Mouse (Mus musculus) liver, embryonic 15.5 days (tissue): ENCODE measurements around the gene Nectin2. TPM values are rescaled to one million over a fixed set of nuclear protein-coding genes. Genes with fewer than 3 reads are reported as not detected.
A peak's percentile ranks its signal among the peaks of the same experiment; 100 is the strongest.

Experiments
- ATAC-seq: fragments of 200-750 bp; cut with Nextera tagmentation; 2 replicates; pipeline ENCODE4 v1.8.0; 2017; ENCODE audit warnings: moderate number of reproducible peaks, mild to moderate bottlenecking, moderate library complexity; ENCODE audit not compliant: insufficient read depth
- H3K27ac ChIP-seq: fragments of 300-500 bp; sonication (generic); replicated peaks from 2 replicates; pipeline ENCODE4 v1.5.1; 2015; ENCODE audit warnings: mild to moderate bottlenecking, inconsistent platforms
- H3K27me3 ChIP-seq: fragments of 300-500 bp; sonication (generic); 2 replicates; pipeline ENCODE4 v1.6.1; 2015; ENCODE audit warnings: mild to moderate bottlenecking, inconsistent platforms
- H3K36me3 ChIP-seq: fragments of 300-500 bp; sonication (generic); replicated peaks from 2 replicates; pipeline ENCODE4 v1.6.1; 2015; ENCODE audit warnings: moderate library complexity, mild to moderate bottlenecking, inconsistent platforms
- H3K4me1 ChIP-seq: fragments of 300-500 bp; sonication (generic); replicated peaks from 2 replicates; pipeline ENCODE4 v1.6.1; 2015; ENCODE audit warnings: inconsistent platforms
- H3K4me2 ChIP-seq: fragments of 300-500 bp; sonication (generic); 2 replicates; pipeline ENCODE4 v1.6.1; 2015; ENCODE audit warnings: moderate library complexity, mild to moderate bottlenecking, inconsistent platforms
- H3K4me3 ChIP-seq: fragments of 300-500 bp; sonication (generic); replicated peaks from 2 replicates; pipeline ENCODE4 v1.5.1; 2015; ENCODE audit warnings: mild to moderate bottlenecking, inconsistent platforms
- H3K9ac ChIP-seq: fragments of 300-500 bp; sonication (generic); 2 replicates; pipeline ENCODE4 v1.6.1; 2015; ENCODE audit warnings: moderate library complexity, mild to moderate bottlenecking, inconsistent platforms
- H3K9me3 ChIP-seq: fragments of 300-500 bp; sonication (generic); replicated peaks from 2 replicates; pipeline ENCODE4 v1.6.1; 2016; ENCODE audit warnings: inconsistent platforms
- WGBS: fragments of 180-500 bp; shearing (Covaris S2); methylation state at CpG from one replicate; pipeline ENCODE4 v1.1.7; 2015; ENCODE audit warnings: mixed read lengths; ENCODE audit not compliant: insufficient replicate concordance; 5-methylcytosine and 5-hydroxymethylcytosine counted together
- polyA plus RNA-seq: library from polyadenylated mRNA; unstranded; fragments of >200 nt; fragmentation: Nextera tagmentation; extraction: Ambion mirVana; gene quantifications from 2 replicates; pipeline ENCODE4 v1.2.1, GENCODE M21; 2015

Nectin2 gene
- polyA plus RNA-seq, 1 experiment from 2014 or later: 15.2 TPM

GRCm38 (mm10) chr7:19752652-19753051 lies 2.4 kb upstream of the Nectin2 start:
- Histone ChIP-seq H3K9ac (no peak overlapping the region), H3K4me1 (peaks cover 36% of the 10 kb centered on the region), H3K27me3 (peaks cover 12% of the 10 kb centered on the region; the same call in 1 of the 2 replicates), H3K4me3 (no peak overlapping the region), H3K9me3 (no peaks in the 10 kb centered on the region), H3K36me3 (no peaks in the 10 kb centered on the region), H3K27ac (no peak overlapping the region), H3K4me2 (no peak overlapping the region)
- WGBS: 56% methylated on average over 8 of the region's 8 CpGs
- ATAC-seq: no peak

GRCm38 (mm10) chr7:19751070-19751383 lies 744 bp upstream of the Nectin2 start:
- H3K4me2 ChIP-seq: no peak overlapping the region

DNA sequence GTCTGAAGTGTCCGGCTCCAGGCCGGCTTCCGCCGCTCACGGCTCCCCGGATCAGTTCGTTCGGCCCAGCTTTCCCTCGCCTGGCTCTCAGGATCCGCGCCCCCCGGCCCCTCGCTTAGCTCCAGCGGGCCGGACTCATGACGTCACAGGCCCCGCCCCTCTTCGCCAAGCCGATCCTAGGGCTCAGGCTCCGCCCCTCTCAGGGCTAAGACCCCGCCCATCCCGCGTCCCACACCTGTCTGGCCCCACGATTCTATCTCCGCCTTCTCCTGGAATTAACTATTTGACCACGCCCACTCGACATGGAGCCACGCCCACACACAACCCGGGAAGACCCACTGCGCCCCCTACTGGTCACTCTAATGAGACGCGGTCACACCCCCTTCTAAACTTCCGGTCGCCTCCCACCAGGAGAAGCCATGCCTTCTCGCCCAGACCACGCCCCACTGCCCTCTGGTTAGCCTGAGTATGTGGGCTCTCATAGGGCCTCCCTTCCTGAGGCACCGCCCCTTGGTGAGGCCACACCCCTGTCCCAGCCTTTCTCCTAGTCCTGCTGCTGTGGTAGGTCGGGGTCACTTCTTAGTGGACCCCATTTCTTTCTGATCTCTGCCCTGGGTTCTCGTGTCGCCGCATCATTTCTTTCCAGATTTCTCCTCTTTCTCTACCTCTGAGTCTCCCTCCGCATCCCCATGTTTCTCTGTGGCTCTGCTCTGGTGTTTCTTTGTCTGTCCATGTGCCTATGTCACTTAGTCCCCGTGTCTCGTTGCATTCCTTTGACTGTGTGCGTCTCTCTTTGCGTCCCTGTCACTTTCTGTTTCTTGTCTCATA lies 680 bp downstream of the Nectin2 start:
- peaks cover 57% of the 10 kb centered on the region for H3K4me1 ChIP-seq
- peak; percentile 92 for ATAC-seq
- peak overlapping the region; percentile 71 for H3K27ac ChIP-seq
- no peaks in the 10 kb centered on the region for H3K36me3 ChIP-seq
- peak overlapping the region; percentile 68 for H3K4me3 ChIP-seq
- WGBS: under 1% methylated on average over 46 of the region's 46 CpGs
- H3K9me3 ChIP-seq: no peaks in the 10 kb centered on the region
- H3K27me3 ChIP-seq: no peaks in the 10 kb centered on the region; the same call in 1 of the 2 replicates
- H3K9ac ChIP-seq: peak overlapping the region; percentile 68
- peak overlapping the region; percentile 97 for H3K4me2 ChIP-seq

More at GRCm38 (mm10) chr7:19751070-19751383, 744 bp upstream of the Nectin2 start:
- 15% methylated on average over 4 of the region's 4 CpGs for WGBS
- no peaks in the 10 kb centered on the region for H3K36me3 ChIP-seq
- H3K9me3 ChIP-seq: no peaks in the 10 kb centered on the region
- no peak overlapping the region for H3K4me3 ChIP-seq
- ATAC-seq: no peak
- H3K9ac ChIP-seq: no peak overlapping the region
- H3K4me1 ChIP-seq: peaks cover 50% of the 10 kb centered on the region
- no peak overlapping the region for H3K27ac ChIP-seq
- H3K27me3 ChIP-seq: peaks cover 6% of the 10 kb centered on the region; the same call in 1 of the 2 replicates

- Histone ChIP-seq H3K4me1 (peaks cover 59% of the 10 kb centered on the region), H3K36me3 (no peaks in the 10 kb centered on the region), H3K4me2 (peak overlapping the region; percentile 97), H3K27me3 (no peaks in the 10 kb centered on the region; the same call in 1 of the 2 replicates), H3K9me3 (no peaks in the 10 kb centered on the region), H3K4me3 (peak overlapping the region; percentile 68), H3K9ac (peak overlapping the region; percentile 68), H3K27ac (peak overlapping the region; percentile 67)
- no peak for ATAC-seq
- 1% methylated on average over 32 of the region's 32 CpGs for WGBS
Measured at GRCm38 (mm10) chr7:19748219-19749195, 1.8 kb downstream of the Nectin2 start.

DNA sequence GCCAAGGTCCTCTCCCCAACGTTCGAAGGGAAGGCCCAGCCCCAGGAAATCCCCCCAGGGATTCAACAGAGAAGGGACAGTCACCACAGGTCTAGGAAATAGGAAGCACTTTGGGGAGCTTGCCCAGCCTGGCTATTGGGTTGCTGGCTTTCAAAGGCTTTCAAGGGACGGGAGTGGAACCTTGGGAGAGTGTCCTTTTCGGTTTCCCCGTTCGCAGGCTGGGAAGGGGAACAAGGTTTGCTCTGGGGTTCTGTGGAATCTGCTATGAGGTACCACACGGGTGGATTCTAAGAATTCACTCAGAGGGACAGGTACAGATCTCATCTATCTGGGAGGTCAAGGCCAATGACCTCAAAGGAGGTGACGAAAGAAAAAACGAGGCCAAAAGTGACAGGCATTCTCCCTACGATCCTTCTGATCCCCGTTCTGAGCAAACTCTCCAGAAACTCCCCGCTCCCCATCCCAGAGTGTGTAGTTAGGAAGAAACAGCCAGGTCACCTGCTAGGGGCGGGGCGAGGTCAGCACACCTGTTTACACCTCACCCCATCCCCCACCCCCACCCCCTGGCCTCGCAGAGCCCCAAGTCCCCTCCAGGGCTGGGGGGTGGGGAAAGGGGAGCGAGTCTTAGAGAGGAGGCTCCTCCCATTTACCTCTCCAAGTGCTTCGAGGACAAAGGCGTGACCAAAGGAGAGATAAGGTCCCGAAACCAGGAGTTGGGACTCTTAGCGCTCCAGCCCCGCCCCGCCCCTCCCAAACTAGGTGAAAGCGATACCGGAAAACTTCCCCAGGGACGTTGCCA lies 2.7 kb downstream of the Nectin2 start:
- peaks cover 59% of the 10 kb centered on the region for H3K4me1 ChIP-seq
- H3K27ac ChIP-seq: peak overlapping the region; percentile 38; the same call in 1 of the 2 replicates
- no peaks in the 10 kb centered on the region for H3K36me3 ChIP-seq
- H3K9me3 ChIP-seq: no peaks in the 10 kb centered on the region
- H3K4me3 ChIP-seq: peak overlapping the region; percentile 68
- no peaks in the 10 kb centered on the region; the same call in 1 of the 2 replicates for H3K27me3 ChIP-seq
- 9% methylated on average over 25 of the region's 25 CpGs for WGBS
- ATAC-seq: no peak
- H3K4me2 ChIP-seq: peak overlapping the region; percentile 97
- H3K9ac ChIP-seq: peak overlapping the region; percentile 15; the same call in 1 of the 2 replicates

- no peaks in the 10 kb centered on the region for H3K36me3 ChIP-seq
- no peak overlapping the region for H3K9ac ChIP-seq
- 39% methylated on average over 6 of the region's 6 CpGs for WGBS
- H3K4me3 ChIP-seq: no peak overlapping the region
- H3K9me3 ChIP-seq: no peaks in the 10 kb centered on the region
- H3K4me2 ChIP-seq: 0 out of 2 replicates have a peak overlapping the region, but pooled peaks have one; percentile 3
- no peaks in the 10 kb centered on the region; the same call in 1 of the 2 replicates for H3K27me3 ChIP-seq
- H3K4me1 ChIP-seq: peaks cover 67% of the 10 kb centered on the region
- H3K27ac ChIP-seq: peak overlapping the region; percentile 38; the same call in 1 of the 2 replicates
- no peak for ATAC-seq
Measured at GRCm38 (mm10) chr7:19746426-19747201, 3.7 kb downstream of the Nectin2 start.

DNA sequence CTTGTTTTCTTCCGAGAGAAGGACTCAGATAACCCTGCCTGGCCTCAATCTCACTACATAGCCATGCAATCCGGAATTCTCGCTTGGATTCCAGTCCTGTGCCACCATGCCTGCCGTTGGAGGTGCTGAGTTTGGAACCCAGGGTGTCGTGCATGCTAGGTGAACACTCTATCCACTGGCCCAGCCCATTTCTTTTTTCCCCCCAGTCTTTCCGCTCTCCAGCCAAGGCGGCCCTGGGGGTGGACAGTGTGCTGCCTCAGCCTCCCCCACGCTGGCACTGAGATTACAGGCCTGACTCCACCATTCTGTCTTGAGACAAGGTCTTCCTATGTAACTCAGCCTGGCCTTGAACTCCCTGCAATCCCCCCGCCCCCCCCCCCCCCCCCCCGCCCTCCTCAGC lies 4.3 kb downstream of the Nectin2 start:
- no peaks in the 10 kb centered on the region for H3K9me3 ChIP-seq
- no peak overlapping the region for H3K9ac ChIP-seq
- WGBS: 70% methylated on average over 9 of the region's 10 CpGs
- H3K4me1 ChIP-seq: peaks cover 68% of the 10 kb centered on the region
- no peak overlapping the region for H3K4me3 ChIP-seq
- no peak overlapping the region for H3K4me2 ChIP-seq
- no peaks in the 10 kb centered on the region; the same call in 1 of the 2 replicates for H3K27me3 ChIP-seq
- no peak overlapping the region for H3K27ac ChIP-seq
- ATAC-seq: no peak
- H3K36me3 ChIP-seq: no peaks in the 10 kb centered on the region

DNA sequence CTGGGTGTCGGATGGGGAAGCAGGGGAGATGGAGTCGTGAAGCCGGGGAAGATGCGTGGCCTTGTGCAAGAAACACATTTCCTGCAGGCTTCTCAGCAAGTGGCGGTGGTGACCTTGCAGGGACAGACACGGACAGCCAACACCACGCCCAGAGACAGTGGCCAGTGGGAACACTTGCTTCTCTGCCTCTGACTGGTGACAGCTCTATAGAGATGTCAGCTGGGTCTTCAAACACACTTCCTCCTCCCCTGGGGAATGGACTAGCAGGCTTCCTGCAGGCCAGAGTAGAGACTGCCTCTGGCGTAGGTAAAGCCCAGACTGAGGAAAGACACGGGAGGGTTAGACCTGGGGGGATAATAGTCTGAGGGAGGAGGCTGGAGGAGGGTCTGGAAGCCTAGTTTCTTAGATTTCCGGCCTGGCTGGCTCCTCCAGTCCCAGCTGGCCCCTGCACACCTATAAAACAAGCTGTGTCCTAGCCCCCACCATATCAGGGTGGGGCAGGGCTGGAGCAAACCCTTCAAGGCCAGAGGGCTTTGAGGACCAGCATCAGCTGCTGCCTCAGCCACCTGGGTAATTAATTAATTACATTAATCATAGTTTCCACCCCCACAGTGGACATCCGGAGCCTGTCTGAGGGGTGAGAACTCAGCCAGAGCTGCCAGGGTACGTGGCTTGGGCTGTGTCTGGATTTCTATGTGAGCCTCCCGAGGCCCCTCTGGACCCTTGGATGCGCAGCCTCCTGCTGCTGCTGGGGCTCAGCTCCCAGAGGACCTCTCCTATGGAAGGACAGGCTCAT lies 5.5 kb downstream of the Nectin2 start:
- Histone ChIP-seq H3K36me3 (no peaks in the 10 kb centered on the region), H3K9me3 (no peaks in the 10 kb centered on the region), H3K9ac (no peak overlapping the region), H3K4me1 (peaks cover 56% of the 10 kb centered on the region), H3K27me3 (no peaks in the 10 kb centered on the region; the same call in 1 of the 2 replicates), H3K4me3 (no peak overlapping the region), H3K4me2 (no peak overlapping the region), H3K27ac (no peak overlapping the region; the same call in 1 of the 2 replicates)
- ATAC-seq: no peak
- 48% methylated on average over 14 of the region's 14 CpGs for WGBS

DNA sequence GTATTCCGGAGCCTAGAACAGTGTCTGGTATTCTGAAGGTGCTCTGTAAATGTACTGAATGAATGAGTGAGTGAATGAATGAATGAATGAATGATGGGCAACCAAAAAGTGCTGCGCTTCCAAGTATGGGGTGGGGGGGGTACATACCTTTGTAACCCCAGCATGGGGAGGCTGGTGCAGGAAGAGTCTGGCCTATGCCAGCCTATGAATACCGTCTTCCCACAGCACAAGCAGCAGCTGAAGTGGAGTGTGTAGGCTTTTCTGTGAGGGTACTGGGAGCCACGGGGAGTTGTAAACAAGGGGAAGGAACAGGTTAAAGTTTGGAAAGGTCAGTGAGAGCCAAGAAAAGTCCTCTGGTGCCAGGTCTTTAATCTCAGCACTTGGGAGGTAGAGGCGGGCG lies 6.5 kb downstream of the Nectin2 start:
- Histone ChIP-seq H3K36me3 (no peaks in the 10 kb centered on the region), H3K9ac (no peak overlapping the region), H3K27me3 (no peaks in the 10 kb centered on the region; the same call in 1 of the 2 replicates), H3K4me3 (no peak overlapping the region), H3K27ac (no peak overlapping the region), H3K4me1 (peaks cover 46% of the 10 kb centered on the region), H3K4me2 (no peak overlapping the region), H3K9me3 (no peaks in the 10 kb centered on the region)
- WGBS: 74% methylated on average over 6 of the region's 6 CpGs
- ATAC-seq: no peak
